Mouse (Mus musculus) kidney, postnatal 0 days (tissue): ENCODE data around the gene Lrfn3. TPM values are rescaled to one million over a fixed set of nuclear protein-coding genes. Genes with fewer than 3 reads are reported as not detected.

ENCODE experiments used
- ATAC-seq: fragments of 200-750 bp; cut with Nextera tagmentation; replicated peaks from 2 replicates; pipeline ENCODE4 v1.8.0; 2017; ENCODE audit warnings: low read depth, moderate number of reproducible peaks, moderate TSS enrichment, moderate library complexity; ENCODE audit not compliant: low FRiP score
- DNase-seq: peaks from one replicate; pipeline ENCODE4 v3.0.0-alpha.2; 2016; ENCODE audit warnings: low spot score
- H3K27ac ChIP-seq: fragments of 300-500 bp; sonication (generic); 2 replicates; pipeline ENCODE4 v1.5.1; 2014; ENCODE audit warnings: mild to moderate bottlenecking
- H3K27me3 ChIP-seq: fragments of 300-500 bp; sonication (generic); 2 replicates; pipeline ENCODE4 v1.6.1; 2014; ENCODE audit warnings: low read length, mixed read lengths; ENCODE audit not compliant: insufficient read depth
- H3K36me3 ChIP-seq: fragments of 300-500 bp; sonication (generic); 2 replicates; pipeline ENCODE4 v1.6.1; 2014; ENCODE audit warnings: low read length, mixed read lengths; ENCODE audit not compliant: insufficient read depth
- H3K4me1 ChIP-seq: fragments of 300-500 bp; sonication (generic); replicated peaks from 2 replicates; pipeline ENCODE4 v1.6.1; 2014; ENCODE audit warnings: antibody characterized with exemption, low read length, mixed read lengths; ENCODE audit not compliant: insufficient read depth
- H3K4me2 ChIP-seq: fragments of 300-500 bp; sonication (generic); 2 replicates; pipeline ENCODE4 v1.6.1; 2014; ENCODE audit warnings: mild to moderate bottlenecking, low read length, moderate library complexity, mixed read lengths
- H3K4me3 ChIP-seq: fragments of 300-500 bp; sonication (generic); replicated peaks from 2 replicates; pipeline ENCODE4 v1.5.1; 2014; ENCODE audit warnings: low read depth, low read length
- H3K9ac ChIP-seq: fragments of 300-500 bp; sonication (generic); 2 replicates; pipeline ENCODE4 v1.6.1; 2014; ENCODE audit warnings: low read depth, low read length
- H3K9me3 ChIP-seq: fragments of 300-500 bp; sonication (generic); replicated peaks from 2 replicates; pipeline ENCODE4 v1.6.1; 2016; ENCODE audit warnings: low read length, inconsistent platforms, mixed read lengths
- CTCF ChIP-seq: IDR thresholded peaks from 2 replicates; pipeline ENCODE4 v1.5.1; 2016; ENCODE audit warnings: antibody characterized with exemption, low read depth, mild to moderate bottlenecking, moderate library complexity
- WGBS: fragments of 180-500 bp; shearing (Covaris S2); extraction: QIAGEN DNeasy Blood & Tissue Kit; methylation state at CpG from one replicate; pipeline ENCODE4 v1.1.7; 2014; 5-methylcytosine and 5-hydroxymethylcytosine counted together
- polyA plus RNA-seq: library from polyadenylated mRNA; unstranded; fragments of >200 nt; fragmentation: Nextera tagmentation; extraction: Ambion mirVana; gene quantifications from 2 replicates; pipeline ENCODE4 v1.2.1, GENCODE M21; 2015

The Lrfn3 gene
- polyA plus RNA-seq, 1 experiment from 2014 or later, result 9.5 TPM

DNA sequence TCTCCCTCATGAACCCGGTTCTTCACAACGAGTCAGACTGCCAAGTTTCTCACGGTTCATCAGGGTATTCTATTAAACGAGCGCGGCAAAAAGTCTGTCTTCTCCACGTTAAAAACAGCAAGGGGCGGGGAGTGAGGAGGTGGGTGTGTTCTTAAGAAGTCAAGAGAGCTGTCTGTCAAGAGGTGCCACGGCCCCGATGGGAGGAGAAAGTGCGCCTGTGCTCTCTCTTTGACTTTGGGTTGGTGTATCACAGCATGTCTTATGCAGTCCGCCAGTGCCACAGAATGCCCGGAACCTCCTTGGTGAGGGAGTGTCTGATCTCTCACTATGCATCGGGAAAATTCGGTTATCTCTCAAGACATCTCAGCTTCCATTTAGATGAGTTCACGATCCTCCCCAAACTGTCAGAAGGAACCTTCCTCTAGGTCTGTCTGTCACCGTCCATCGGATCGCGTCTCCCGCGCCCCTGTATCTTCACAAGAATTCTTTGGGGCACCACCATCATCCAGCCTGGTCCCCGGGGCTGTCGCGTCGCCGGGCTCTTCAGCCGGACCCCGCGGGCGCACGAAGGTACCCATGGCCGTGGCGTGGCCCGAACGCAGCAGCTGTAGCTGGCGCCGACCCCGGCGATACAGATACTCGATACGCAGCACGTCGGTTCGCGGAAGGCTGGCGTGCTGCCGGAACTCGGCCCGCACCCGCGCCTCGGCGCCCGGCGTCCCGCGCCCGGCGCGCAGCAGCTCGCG, 40.9 kb downstream of the Lrfn3 start, which contains the start of gene E130208F15Rik:
TSS of gene E130208F15Rik (plus strand) at position 202 of the 746 bp plus-strand sequence.
- no peaks in the 10 kb centered on the region; the same call in 1 of the 2 replicates for H3K4me1 ChIP-seq
- DNase-seq (peak; percentile 85), ATAC-seq (peak; percentile 42)
- WGBS, result under 1% methylated on average over 63 of the region's 63 CpGs
- H3K4me2 ChIP-seq, result peak within 1 kb of the TSS; percentile 91
- no peaks in the 10 kb centered on the region for H3K27me3 ChIP-seq
- peak within 1 kb of the TSS; percentile 91 for H3K27ac ChIP-seq
- no peaks in the 10 kb centered on the region for H3K9me3 ChIP-seq
- no peaks in the 10 kb centered on the region for H3K36me3 ChIP-seq
- H3K9ac ChIP-seq, result peak within 1 kb of the TSS; percentile 78
- TF ChIP-seq CTCF, result no peak
- H3K4me3 ChIP-seq, result peak within 1 kb of the TSS; percentile 70

DNA sequence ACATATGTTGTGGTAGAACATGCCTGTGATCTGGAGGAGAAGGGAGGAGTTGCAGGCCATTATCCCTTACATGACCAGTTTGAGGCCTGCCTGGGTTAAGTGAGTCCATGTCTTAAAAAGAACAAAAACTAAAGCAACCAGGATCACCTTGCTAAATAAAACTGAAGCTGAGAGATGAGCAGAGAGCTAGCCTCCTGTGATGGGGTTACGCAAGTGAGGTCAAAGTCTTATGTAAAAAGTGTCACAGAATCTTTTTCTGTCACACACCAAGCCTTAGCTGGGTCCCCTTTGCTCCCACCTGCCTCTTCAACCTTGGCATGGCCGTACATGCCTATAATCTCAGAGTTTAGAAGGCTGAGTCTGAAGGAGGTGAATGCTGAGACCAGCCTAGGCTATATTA, 41.6 kb downstream of the Lrfn3 start:
- DNase-seq (no peak), ATAC-seq (no peak)
- peak overlapping the region; percentile 70; the same call in 1 of the 2 replicates for H3K4me3 ChIP-seq
- no peaks in the 10 kb centered on the region for H3K36me3 ChIP-seq
- no peaks in the 10 kb centered on the region; the same call in 1 of the 2 replicates for H3K4me1 ChIP-seq
- WGBS, result 78% methylated on average over 2 of the region's 2 CpGs
- H3K4me2 ChIP-seq, result peak overlapping the region; percentile 91
- 0 out of 2 replicates have a peak overlapping the region, but pooled peaks have one; percentile 78 for H3K9ac ChIP-seq
- no peaks in the 10 kb centered on the region for H3K9me3 ChIP-seq
- TF ChIP-seq CTCF, result no peak
- H3K27me3 ChIP-seq, result no peaks in the 10 kb centered on the region
- no peak overlapping the region for H3K27ac ChIP-seq

DNA sequence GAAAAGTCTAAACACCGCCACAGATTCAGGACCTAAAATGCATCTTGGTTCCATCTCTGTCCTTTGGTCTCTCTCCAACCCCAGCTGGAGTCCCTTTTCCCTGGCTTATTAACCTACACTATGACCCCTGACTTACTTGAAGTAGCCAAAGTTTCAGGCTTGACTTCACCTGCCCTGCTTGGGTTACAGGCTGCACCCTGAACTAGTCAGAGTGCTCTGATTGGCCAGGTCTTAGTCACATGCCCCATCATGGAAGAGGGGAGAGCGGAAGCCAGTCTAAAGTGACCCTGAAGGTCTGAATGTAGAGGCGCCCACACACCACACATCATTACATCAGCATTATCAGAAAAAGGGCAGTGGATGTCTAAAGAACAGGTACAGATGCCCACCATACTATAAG, 44.4 kb downstream of the Lrfn3 start:
- WGBS, result 66% methylated on average over 3 of the region's 3 CpGs
- TF ChIP-seq CTCF, result no peak
- Histone ChIP-seq H3K4me1 (peaks cover 8% of the 10 kb centered on the region; the same call in 1 of the 2 replicates), H3K4me3 (no peak overlapping the region), H3K27me3 (no peaks in the 10 kb centered on the region), H3K4me2 (no peak overlapping the region), H3K27ac (no peak overlapping the region), H3K36me3 (no peaks in the 10 kb centered on the region), H3K9ac (no peak overlapping the region), H3K9me3 (no peaks in the 10 kb centered on the region)
- ATAC-seq (no peak), DNase-seq (peak; percentile 39)

DNA sequence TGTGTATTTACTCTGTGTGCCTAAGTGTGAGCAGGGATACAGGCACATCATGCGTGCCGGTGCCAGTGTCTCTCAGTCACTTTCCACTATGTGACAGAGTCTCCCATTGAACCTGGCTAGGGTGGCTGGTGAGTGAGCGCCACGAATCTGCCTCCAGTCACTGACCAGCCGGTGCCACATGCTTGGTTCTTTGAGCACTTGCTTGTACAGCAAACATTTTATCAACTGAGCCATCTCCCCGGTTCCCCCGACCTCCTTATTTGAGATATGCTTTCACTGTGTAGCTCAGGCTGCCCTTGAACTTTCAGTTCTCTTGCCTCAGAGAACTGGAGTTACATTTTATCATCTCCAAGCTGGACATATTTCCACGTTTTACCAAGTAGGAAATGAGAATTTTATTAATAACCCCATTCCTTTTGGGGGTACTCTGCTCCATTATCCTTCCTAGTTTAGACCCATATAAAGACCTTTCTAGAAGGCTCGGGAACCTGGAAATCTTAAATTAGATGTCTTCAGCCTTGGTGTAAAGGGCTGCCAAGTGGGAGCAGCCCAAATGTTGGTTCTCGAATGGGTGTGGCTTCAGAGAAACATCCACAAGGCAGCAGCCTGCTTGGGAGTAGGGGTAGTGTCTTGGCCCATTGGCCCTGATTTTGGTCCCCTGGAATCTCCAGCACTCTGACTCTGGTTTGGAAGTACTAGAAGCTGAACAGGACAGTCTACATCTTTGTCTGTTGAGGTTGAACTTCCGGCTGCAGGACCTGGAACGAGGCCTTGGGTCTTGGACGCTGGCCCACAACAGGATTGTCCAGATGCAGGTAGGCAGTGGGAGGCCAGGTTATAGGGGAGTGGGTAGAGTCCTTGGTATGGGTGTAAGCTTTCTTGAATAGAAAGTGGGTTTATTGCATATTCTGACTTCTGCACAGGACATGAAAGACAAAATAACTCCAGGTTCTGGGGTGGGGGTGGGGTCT, 46.7 kb downstream of the Lrfn3 start:
- peak overlapping the region; percentile 55; the same call in 1 of the 2 replicates for H3K9ac ChIP-seq
- no peaks in the 10 kb centered on the region for H3K27me3 ChIP-seq
- peak overlapping the region; percentile 83; the same call in 1 of the 2 replicates for H3K27ac ChIP-seq
- no peaks in the 10 kb centered on the region for H3K9me3 ChIP-seq
- H3K36me3 ChIP-seq, result peaks cover 5% of the 10 kb centered on the region; the same call in 1 of the 2 replicates
- TF ChIP-seq CTCF, result no peak
- peak overlapping the region; percentile 37 for H3K4me3 ChIP-seq
- 61% methylated on average over 13 of the region's 13 CpGs for WGBS
- H3K4me2 ChIP-seq, result peak overlapping the region; percentile 57
- no peak for ATAC-seq
- H3K4me1 ChIP-seq, result 0 out of 2 replicates have a peak, but pooled peaks cover 8% of the 10 kb centered on the region
- DNase-seq, result no peak

DNA sequence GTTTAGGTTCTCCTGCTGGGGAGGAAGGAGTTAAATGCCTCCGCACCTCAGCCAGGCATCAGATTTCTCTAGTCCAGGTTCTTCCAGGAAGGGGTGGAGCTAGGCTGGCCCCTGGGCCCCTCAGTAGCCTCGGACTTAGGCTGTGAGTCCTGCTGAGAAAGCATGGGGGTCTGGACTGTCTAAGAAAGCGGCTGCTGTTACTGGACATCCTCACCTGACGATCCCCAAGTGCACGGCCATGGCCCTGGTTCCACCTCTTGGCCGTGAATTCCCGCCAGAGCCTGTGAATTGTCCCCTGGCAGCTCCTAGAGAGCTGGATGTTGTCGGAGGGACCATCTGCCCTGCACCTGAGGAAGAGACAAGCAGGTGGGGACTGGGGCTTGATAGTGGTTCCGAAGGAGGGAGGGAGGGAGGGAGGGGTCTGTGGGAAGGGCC, 47.8 kb downstream of the Lrfn3 start, which contains the start of gene Syne4:
TSS of gene Syne4 (plus strand) at position 87 of the 435 bp plus-strand sequence.
- peak within 1 kb of the TSS; percentile 55 for H3K9ac ChIP-seq
- H3K27ac ChIP-seq, result peak within 1 kb of the TSS; percentile 83
- H3K27me3 ChIP-seq, result no peaks in the 10 kb centered on the region
- DNase-seq (peak; percentile 58), ATAC-seq (peak; percentile 74)
- H3K36me3 ChIP-seq, result peaks cover 5% of the 10 kb centered on the region; the same call in 1 of the 2 replicates
- 2% methylated on average over 9 of the region's 9 CpGs for WGBS
- 0 out of 2 replicates have a peak, but pooled peaks cover 8% of the 10 kb centered on the region for H3K4me1 ChIP-seq
- TF ChIP-seq CTCF, result no peak
- H3K4me2 ChIP-seq, result peak within 1 kb of the TSS; percentile 57
- no peaks in the 10 kb centered on the region for H3K9me3 ChIP-seq
- H3K4me3 ChIP-seq, result peak within 1 kb of the TSS; percentile 37
